Mouse (Mus musculus) C2C12 (cell line): Measurements from ENCODE around the gene Srsf3.

Experiments used
- CTCF ChIP-seq: IDR thresholded peaks from one replicate; pipeline ENCODE4 v1.5.1; 2011; ENCODE audit not compliant: control insufficient read depth, insufficient read depth, insufficient read length
- FOSL1 ChIP-seq: IDR thresholded peaks from one replicate; pipeline ENCODE4 v1.8.0; 2011; ENCODE audit warnings: mild to moderate bottlenecking, low read length; ENCODE audit not compliant: poor library complexity, insufficient read depth, severe bottlenecking
- MAX ChIP-seq: IDR thresholded peaks from one replicate; pipeline ENCODE4 v1.6.1; 2011; ENCODE audit warnings: mild to moderate bottlenecking, control low read depth
- MYOD1 ChIP-seq: IDR thresholded peaks from one replicate; pipeline ENCODE4 v1.6.1; 2011; ENCODE audit warnings: low read depth; ENCODE audit not compliant: control insufficient read depth, insufficient read length
- MYOG ChIP-seq: IDR thresholded peaks from one replicate; pipeline ENCODE4 v1.6.1; 2011; ENCODE audit not compliant: control insufficient read depth, insufficient read length; ENCODE audit errors: extremely low read depth
- USF1 ChIP-seq: IDR thresholded peaks from one replicate; pipeline ENCODE4 v1.6.1; 2011; ENCODE audit warnings: low read depth, mild to moderate bottlenecking, control low read depth, moderate library complexity

DNA sequence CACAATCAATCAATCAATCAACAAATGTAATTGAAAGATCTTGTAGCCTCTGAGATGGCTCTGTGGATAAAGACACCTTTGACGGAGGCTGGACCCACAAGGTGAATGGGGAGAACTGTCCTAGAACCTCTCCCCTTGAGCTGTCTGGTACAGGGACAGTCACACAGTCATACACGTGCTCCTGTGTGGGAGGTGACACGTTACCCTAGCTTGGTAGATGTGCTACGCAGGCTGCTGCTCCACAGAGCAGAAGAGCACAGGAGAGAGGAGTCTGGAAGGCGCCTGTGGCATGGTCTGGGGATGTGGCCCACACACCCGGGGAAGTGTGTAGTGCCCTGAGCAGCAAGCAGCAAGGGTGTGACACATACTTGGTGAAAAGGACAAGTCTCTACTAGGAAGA lies 22.0 kb downstream of the Srsf3 start:
- no peak for TF ChIP-seq CTCF
- TF ChIP-seq MAX: no peak
- TF ChIP-seq FOSL1: no peak
- TF ChIP-seq USF1: no peak
- no peak for TF ChIP-seq MYOG
- no peak for TF ChIP-seq MYOD1
